Mouse (Mus musculus): ENCODE measurements around the gene Armc12. TPM values are rescaled to one million over a fixed set of nuclear protein-coding genes. Genes with fewer than 3 reads are reported as not detected.

Armc12 gene
- polyA plus RNA-seq, 1 experiment from 2014 or later, result not detected

GRCm38 (mm10) chr17:28527184-28528042, 3.2 kb upstream of the Armc12 start:
- Histone ChIP-seq H3K4me2 (replicated peaks; ENCODE audit: low read depth, low read length) (peak overlapping the region; percentile 31; the same call in 1 of the 2 replicates), H3K36me3 (ENCODE audit: insufficient read depth, low read length) (no peaks in the 10 kb centered on the region), H3K9ac (replicated peaks; ENCODE audit: low read length) (no peak overlapping the region), H3K27me3 (ENCODE audit: insufficient read depth, low read length) (no peaks in the 10 kb centered on the region), H3K4me3 (ENCODE audit: low read length) (no peak overlapping the region), H3K27ac (ENCODE audit: low read length) (no peak overlapping the region), H3K9me3 (ENCODE audit: low read length) (no peaks in the 10 kb centered on the region), H3K4me1 (ENCODE audit: insufficient read depth, low read length) (peaks cover 19% of the 10 kb centered on the region; the same call in 1 of the 2 replicates)
- WGBS, result 37% methylated on average over 12 of the region's 12 CpGs
- ATAC-seq (ENCODE audit: low FRiP score, low TSS enrichment), result no peak

- ATAC-seq (ENCODE audit: low FRiP score, low TSS enrichment), result no peak
- no peaks in the 10 kb centered on the region for H3K27me3 ChIP-seq (ENCODE audit: insufficient read depth, low read length)
- 3% methylated on average over 6 of the region's 6 CpGs for WGBS
- H3K27ac ChIP-seq (ENCODE audit: low read length), result no peak overlapping the region
- H3K36me3 ChIP-seq (ENCODE audit: insufficient read depth, low read length), result no peaks in the 10 kb centered on the region
- no peak overlapping the region for H3K4me3 ChIP-seq (ENCODE audit: low read length)
- H3K9me3 ChIP-seq (ENCODE audit: low read length), result no peaks in the 10 kb centered on the region
- peak overlapping the region; percentile 31; the same call in 1 of the 2 replicates for H3K4me2 ChIP-seq (replicated peaks; ENCODE audit: low read depth, low read length)
- H3K4me1 ChIP-seq (ENCODE audit: insufficient read depth, low read length), result peaks cover 19% of the 10 kb centered on the region; the same call in 1 of the 2 replicates
- no peak overlapping the region for H3K9ac ChIP-seq (replicated peaks; ENCODE audit: low read length)
Measured at GRCm38 (mm10) chr17:28528043-28528351, 2.6 kb upstream of the Armc12 start.

- H3K4me3 ChIP-seq (ENCODE audit: low read length), result no peak overlapping the region
- WGBS, result 74% methylated on average over 4 of the region's 4 CpGs
- H3K4me2 ChIP-seq (replicated peaks; ENCODE audit: low read depth, low read length), result no peak overlapping the region
- H3K27me3 ChIP-seq (ENCODE audit: insufficient read depth, low read length), result no peaks in the 10 kb centered on the region
- H3K4me1 ChIP-seq (ENCODE audit: insufficient read depth, low read length), result peaks cover 15% of the 10 kb centered on the region; the same call in 1 of the 2 replicates
- H3K9ac ChIP-seq (replicated peaks; ENCODE audit: low read length), result no peak overlapping the region
- ATAC-seq (ENCODE audit: low FRiP score, low TSS enrichment), result no peak
- H3K9me3 ChIP-seq (ENCODE audit: low read length), result no peaks in the 10 kb centered on the region
- H3K27ac ChIP-seq (ENCODE audit: low read length), result no peak overlapping the region
- no peaks in the 10 kb centered on the region for H3K36me3 ChIP-seq (ENCODE audit: insufficient read depth, low read length)
Measured at GRCm38 (mm10) chr17:28529116-28529515, 1.5 kb upstream of the Armc12 start.

- H3K27me3 ChIP-seq (ENCODE audit: insufficient read depth, low read length), result no peaks in the 10 kb centered on the region
- H3K27ac ChIP-seq (ENCODE audit: low read length), result no peak overlapping the region
- peaks cover 15% of the 10 kb centered on the region; the same call in 1 of the 2 replicates for H3K4me1 ChIP-seq (ENCODE audit: insufficient read depth, low read length)
- H3K36me3 ChIP-seq (ENCODE audit: insufficient read depth, low read length), result no peaks in the 10 kb centered on the region
- no peaks in the 10 kb centered on the region for H3K9me3 ChIP-seq (ENCODE audit: low read length)
- 12% methylated on average over 18 of the region's 18 CpGs for WGBS
- peak overlapping the region; percentile 5; the same call in 1 of the 2 replicates for H3K4me3 ChIP-seq (ENCODE audit: low read length)
- no peak overlapping the region for H3K9ac ChIP-seq (replicated peaks; ENCODE audit: low read length)
- H3K4me2 ChIP-seq (replicated peaks; ENCODE audit: low read depth, low read length), result peak overlapping the region; percentile 38
- peak; percentile 69 for ATAC-seq (ENCODE audit: low FRiP score, low TSS enrichment)
Measured at GRCm38 (mm10) chr17:28531946-28532345, 1.3 kb downstream of the Armc12 start.

- H3K9me3 ChIP-seq (ENCODE audit: low read length), result no peaks in the 10 kb centered on the region
- no peaks in the 10 kb centered on the region for H3K36me3 ChIP-seq (ENCODE audit: insufficient read depth, low read length)
- H3K4me1 ChIP-seq (ENCODE audit: insufficient read depth, low read length), result peaks cover 12% of the 10 kb centered on the region; the same call in 1 of the 2 replicates
- H3K4me2 ChIP-seq (replicated peaks; ENCODE audit: low read depth, low read length), result no peak overlapping the region
- H3K27me3 ChIP-seq (ENCODE audit: insufficient read depth, low read length), result no peaks in the 10 kb centered on the region
- no peak for ATAC-seq (ENCODE audit: low FRiP score, low TSS enrichment)
- H3K9ac ChIP-seq (replicated peaks; ENCODE audit: low read length), result no peak overlapping the region
- no peak overlapping the region for H3K4me3 ChIP-seq (ENCODE audit: low read length)
- no peak overlapping the region for H3K27ac ChIP-seq (ENCODE audit: low read length)
- WGBS, result 76% methylated on average over 7 of the region's 7 CpGs
Measured at GRCm38 (mm10) chr17:28532557-28532956, 2.0 kb downstream of the Armc12 start.

GRCm38 (mm10) chr17:28533327-28533726, 2.7 kb downstream of the Armc12 start:
- no peak for ATAC-seq (ENCODE audit: low FRiP score, low TSS enrichment)
- Histone ChIP-seq H3K36me3 (ENCODE audit: insufficient read depth, low read length) (no peaks in the 10 kb centered on the region), H3K9ac (replicated peaks; ENCODE audit: low read length) (no peak overlapping the region), H3K9me3 (ENCODE audit: low read length) (peaks cover 1% of the 10 kb centered on the region), H3K4me1 (ENCODE audit: insufficient read depth, low read length) (peaks cover 9% of the 10 kb centered on the region; the same call in 1 of the 2 replicates), H3K4me2 (replicated peaks; ENCODE audit: low read depth, low read length) (no peak overlapping the region), H3K27me3 (ENCODE audit: insufficient read depth, low read length) (no peaks in the 10 kb centered on the region), H3K4me3 (ENCODE audit: low read length) (no peak overlapping the region), H3K27ac (ENCODE audit: low read length) (no peak overlapping the region)
- 90% methylated on average over 13 of the region's 13 CpGs for WGBS

- H3K9me3 ChIP-seq (ENCODE audit: low read length), result peaks cover 14% of the 10 kb centered on the region
- H3K4me1 ChIP-seq (ENCODE audit: insufficient read depth, low read length), result no peaks in the 10 kb centered on the region
- no peak overlapping the region for H3K4me2 ChIP-seq (replicated peaks; ENCODE audit: low read depth, low read length)
- no peak for ATAC-seq (ENCODE audit: low FRiP score, low TSS enrichment)
- no peak overlapping the region for H3K4me3 ChIP-seq (ENCODE audit: low read length)
- no peak overlapping the region for H3K9ac ChIP-seq (replicated peaks; ENCODE audit: low read length)
- H3K27ac ChIP-seq (ENCODE audit: low read length), result no peak overlapping the region
- 53% methylated on average over 12 of the region's 12 CpGs for WGBS
- no peaks in the 10 kb centered on the region for H3K36me3 ChIP-seq (ENCODE audit: insufficient read depth, low read length)
- no peaks in the 10 kb centered on the region for H3K27me3 ChIP-seq (ENCODE audit: insufficient read depth, low read length)
Measured at GRCm38 (mm10) chr17:28537881-28538280, 7.3 kb downstream of the Armc12 start.

GRCm38 (mm10) chr17:28546925-28547324, 16.3 kb downstream of the Armc12 start:
- no peaks in the 10 kb centered on the region for H3K36me3 ChIP-seq (ENCODE audit: insufficient read depth, low read length)
- peaks cover 1% of the 10 kb centered on the region; the same call in 1 of the 2 replicates for H3K9me3 ChIP-seq (ENCODE audit: low read length)
- H3K4me1 ChIP-seq (ENCODE audit: insufficient read depth, low read length), result no peaks in the 10 kb centered on the region
- ATAC-seq (ENCODE audit: low FRiP score, low TSS enrichment), result no peak
- no peak overlapping the region for H3K4me2 ChIP-seq (replicated peaks; ENCODE audit: low read depth, low read length)
- WGBS, result 89% methylated on average over 1 of the region's 1 CpGs
- no peak overlapping the region for H3K9ac ChIP-seq (replicated peaks; ENCODE audit: low read length)
- H3K27me3 ChIP-seq (ENCODE audit: insufficient read depth, low read length), result no peaks in the 10 kb centered on the region
- no peak overlapping the region for H3K4me3 ChIP-seq (ENCODE audit: low read length)
- H3K27ac ChIP-seq (ENCODE audit: low read length), result no peak overlapping the region

- WGBS, result 59% methylated on average over 11 of the region's 11 CpGs
- no peak overlapping the region for H3K9ac ChIP-seq (replicated peaks; ENCODE audit: low read length)
- H3K4me1 ChIP-seq (ENCODE audit: insufficient read depth, low read length), result no peaks in the 10 kb centered on the region; the same call in 1 of the 2 replicates
- no peak overlapping the region for H3K4me3 ChIP-seq (ENCODE audit: low read length)
- no peaks in the 10 kb centered on the region for H3K36me3 ChIP-seq (ENCODE audit: insufficient read depth, low read length)
- ATAC-seq (ENCODE audit: low FRiP score, low TSS enrichment), result no peak
- no peak overlapping the region for H3K27ac ChIP-seq (ENCODE audit: low read length)
- H3K4me2 ChIP-seq (replicated peaks; ENCODE audit: low read depth, low read length), result no peak overlapping the region
- H3K27me3 ChIP-seq (ENCODE audit: insufficient read depth, low read length), result no peaks in the 10 kb centered on the region
- H3K9me3 ChIP-seq (ENCODE audit: low read length), result no peaks in the 10 kb centered on the region
Measured at GRCm38 (mm10) chr17:28548550-28548949, 17.9 kb downstream of the Armc12 start.

GRCm38 (mm10) chr17:28549111-28549510, 18.5 kb downstream of the Armc12 start, which contains the start of gene Clpsl2:
Gene Clpsl2, plus strand, starts transcription at chr17:28549411.
- no peak within 1 kb of the TSS for H3K4me2 ChIP-seq (replicated peaks; ENCODE audit: low read depth, low read length)
- H3K27ac ChIP-seq (ENCODE audit: low read length), result no peak within 1 kb of the TSS
- H3K4me3 ChIP-seq (ENCODE audit: low read length), result no peak within 1 kb of the TSS
- no peaks in the 10 kb centered on the region for H3K9me3 ChIP-seq (ENCODE audit: low read length)
- H3K27me3 ChIP-seq (ENCODE audit: insufficient read depth, low read length), result no peaks in the 10 kb centered on the region
- ATAC-seq (ENCODE audit: low FRiP score, low TSS enrichment), result no peak
- no peak within 1 kb of the TSS for H3K9ac ChIP-seq (replicated peaks; ENCODE audit: low read length)
- WGBS, result 75% methylated on average over 14 of the region's 14 CpGs
- H3K36me3 ChIP-seq (ENCODE audit: insufficient read depth, low read length), result no peaks in the 10 kb centered on the region
- H3K4me1 ChIP-seq (ENCODE audit: insufficient read depth, low read length), result no peaks in the 10 kb centered on the region; the same call in 1 of the 2 replicates

Measured in kidney, embryonic 16.5 days (tissue).